Mouse (Mus musculus): ENCODE measurements around the gene Sertad4. TPM values are rescaled to one million over a fixed set of nuclear protein-coding genes. Genes with fewer than 3 reads are reported as not detected.

Sertad4 gene
- polyA plus RNA-seq, 1 experiment from 2014 or later: 3.9 TPM

- Histone ChIP-seq H3K4me1 (replicated peaks; ENCODE audit: control insufficient read depth, insufficient read depth, low read length) (no peaks in the 10 kb centered on the region), H3K27me3 (replicated peaks; ENCODE audit: control insufficient read depth, insufficient read depth, low read length) (no peaks in the 10 kb centered on the region), H3K27ac (ENCODE audit: low read depth, low read length) (no peak overlapping the region), H3K4me2 (no peak overlapping the region), H3K4me3 (ENCODE audit: low read depth, low read length) (no peak overlapping the region), H3K9ac (ENCODE audit: low read depth, low read length) (no peak overlapping the region), H3K9me3 (ENCODE audit: control insufficient read depth, low read length) (no peaks in the 10 kb centered on the region), H3K36me3 (ENCODE audit: control insufficient read depth, insufficient read depth, low read length) (no peaks in the 10 kb centered on the region)
- ATAC-seq (replicated peaks; ENCODE audit: low FRiP score) (no peak), DNase-seq (ENCODE audit: low spot score) (no peak)
- WGBS: 79% methylated on average over 4 of the region's 4 CpGs
Measured at GRCm38 (mm10) chr1:192880130-192880529, 24.6 kb upstream of the Sertad4 start.

GRCm38 (mm10) chr1:192879086-192879580 lies 23.6 kb upstream of the Sertad4 start:
- Histone ChIP-seq H3K9ac (ENCODE audit: low read depth, low read length) (no peak overlapping the region), H3K9me3 (ENCODE audit: control insufficient read depth, low read length) (no peaks in the 10 kb centered on the region), H3K36me3 (ENCODE audit: control insufficient read depth, insufficient read depth, low read length) (no peaks in the 10 kb centered on the region), H3K4me1 (replicated peaks; ENCODE audit: control insufficient read depth, insufficient read depth, low read length) (no peaks in the 10 kb centered on the region), H3K27me3 (replicated peaks; ENCODE audit: control insufficient read depth, insufficient read depth, low read length) (no peaks in the 10 kb centered on the region), H3K27ac (ENCODE audit: low read depth, low read length) (no peak overlapping the region), H3K4me3 (ENCODE audit: low read depth, low read length) (no peak overlapping the region), H3K4me2 (no peak overlapping the region)
- no peak for ATAC-seq (replicated peaks; ENCODE audit: low FRiP score)
- DNase-seq (ENCODE audit: low spot score): no peak
- WGBS: 79% methylated on average over 7 of the region's 7 CpGs

- Histone ChIP-seq H3K4me2 (no peak overlapping the region), H3K9ac (ENCODE audit: low read depth, low read length) (no peak overlapping the region), H3K4me3 (ENCODE audit: low read depth, low read length) (no peak overlapping the region), H3K27ac (ENCODE audit: low read depth, low read length) (no peak overlapping the region), H3K27me3 (replicated peaks; ENCODE audit: control insufficient read depth, insufficient read depth, low read length) (no peaks in the 10 kb centered on the region), H3K9me3 (ENCODE audit: control insufficient read depth, low read length) (no peaks in the 10 kb centered on the region), H3K36me3 (ENCODE audit: control insufficient read depth, insufficient read depth, low read length) (no peaks in the 10 kb centered on the region), H3K4me1 (replicated peaks; ENCODE audit: control insufficient read depth, insufficient read depth, low read length) (no peaks in the 10 kb centered on the region)
- WGBS: 65% methylated on average over 5 of the region's 5 CpGs
- no peak for DNase-seq (ENCODE audit: low spot score)
- no peak for ATAC-seq (replicated peaks; ENCODE audit: low FRiP score)
Measured at GRCm38 (mm10) chr1:192872841-192873240, 17.3 kb upstream of the Sertad4 start.

GRCm38 (mm10) chr1:192869761-192870160 lies 14.2 kb upstream of the Sertad4 start:
- 68% methylated on average over 1 of the region's 1 CpGs for WGBS
- ATAC-seq (replicated peaks; ENCODE audit: low FRiP score): no peak

GRCm38 (mm10) chr1:192864440-192864839 lies 8.9 kb upstream of the Sertad4 start:
- Histone ChIP-seq H3K27ac (ENCODE audit: low read depth, low read length) (no peak overlapping the region), H3K4me2 (no peak overlapping the region), H3K4me1 (replicated peaks; ENCODE audit: control insufficient read depth, insufficient read depth, low read length) (no peaks in the 10 kb centered on the region), H3K9ac (ENCODE audit: low read depth, low read length) (no peak overlapping the region), H3K27me3 (replicated peaks; ENCODE audit: control insufficient read depth, insufficient read depth, low read length) (no peaks in the 10 kb centered on the region), H3K4me3 (ENCODE audit: low read depth, low read length) (no peak overlapping the region), H3K36me3 (ENCODE audit: control insufficient read depth, insufficient read depth, low read length) (no peaks in the 10 kb centered on the region), H3K9me3 (ENCODE audit: control insufficient read depth, low read length) (no peaks in the 10 kb centered on the region)
- WGBS: 68% methylated on average over 3 of the region's 3 CpGs
- ATAC-seq (replicated peaks; ENCODE audit: low FRiP score) (no peak), DNase-seq (ENCODE audit: low spot score) (no peak)

More at GRCm38 (mm10) chr1:192869761-192870160, 14.2 kb upstream of the Sertad4 start:
- no peaks in the 10 kb centered on the region for H3K36me3 ChIP-seq (ENCODE audit: control insufficient read depth, insufficient read depth, low read length)
- no peak overlapping the region for H3K9ac ChIP-seq (ENCODE audit: low read depth, low read length)
- DNase-seq (ENCODE audit: low spot score): no peak
- H3K27ac ChIP-seq (ENCODE audit: low read depth, low read length): no peak overlapping the region
- H3K9me3 ChIP-seq (ENCODE audit: control insufficient read depth, low read length): no peaks in the 10 kb centered on the region
- no peak overlapping the region for H3K4me3 ChIP-seq (ENCODE audit: low read depth, low read length)
- no peak overlapping the region for H3K4me2 ChIP-seq
- H3K27me3 ChIP-seq (replicated peaks; ENCODE audit: control insufficient read depth, insufficient read depth, low read length): no peaks in the 10 kb centered on the region
- H3K4me1 ChIP-seq (replicated peaks; ENCODE audit: control insufficient read depth, insufficient read depth, low read length): no peaks in the 10 kb centered on the region

GRCm38 (mm10) chr1:192861305-192861960 lies 5.9 kb upstream of the Sertad4 start:
- peaks cover 23% of the 10 kb centered on the region for H3K27me3 ChIP-seq (replicated peaks; ENCODE audit: control insufficient read depth, insufficient read depth, low read length)
- no peaks in the 10 kb centered on the region for H3K4me1 ChIP-seq (replicated peaks; ENCODE audit: control insufficient read depth, insufficient read depth, low read length)
- no peaks in the 10 kb centered on the region for H3K36me3 ChIP-seq (ENCODE audit: control insufficient read depth, insufficient read depth, low read length)
- no peak overlapping the region for H3K4me3 ChIP-seq (ENCODE audit: low read depth, low read length)
- no peaks in the 10 kb centered on the region for H3K9me3 ChIP-seq (ENCODE audit: control insufficient read depth, low read length)
- 64% methylated on average over 5 of the region's 5 CpGs for WGBS
- H3K4me2 ChIP-seq: no peak overlapping the region
- ATAC-seq (replicated peaks; ENCODE audit: low FRiP score) (no peak), DNase-seq (ENCODE audit: low spot score) (no peak)
- H3K9ac ChIP-seq (ENCODE audit: low read depth, low read length): no peak overlapping the region
- no peak overlapping the region for H3K27ac ChIP-seq (ENCODE audit: low read depth, low read length)

GRCm38 (mm10) chr1:192860273-192860672 lies 4.7 kb upstream of the Sertad4 start:
- no peaks in the 10 kb centered on the region for H3K9me3 ChIP-seq (ENCODE audit: control insufficient read depth, low read length)
- H3K4me1 ChIP-seq (replicated peaks; ENCODE audit: control insufficient read depth, insufficient read depth, low read length): no peaks in the 10 kb centered on the region
- no peak overlapping the region for H3K4me2 ChIP-seq
- DNase-seq (ENCODE audit: low spot score): no peak
- H3K36me3 ChIP-seq (ENCODE audit: control insufficient read depth, insufficient read depth, low read length): no peaks in the 10 kb centered on the region
- H3K27ac ChIP-seq (ENCODE audit: low read depth, low read length): no peak overlapping the region
- no peak for ATAC-seq (replicated peaks; ENCODE audit: low FRiP score)
- H3K27me3 ChIP-seq (replicated peaks; ENCODE audit: control insufficient read depth, insufficient read depth, low read length): peaks cover 34% of the 10 kb centered on the region
- no peak overlapping the region for H3K4me3 ChIP-seq (ENCODE audit: low read depth, low read length)
- 64% methylated on average over 6 of the region's 6 CpGs for WGBS
- no peak overlapping the region for H3K9ac ChIP-seq (ENCODE audit: low read depth, low read length)

GRCm38 (mm10) chr1:192857582-192857981 lies 2.0 kb upstream of the Sertad4 start:
- H3K9me3 ChIP-seq (ENCODE audit: control insufficient read depth, low read length): no peaks in the 10 kb centered on the region
- DNase-seq (ENCODE audit: low spot score): no peak
- H3K9ac ChIP-seq (ENCODE audit: low read depth, low read length): no peak overlapping the region
- H3K4me1 ChIP-seq (replicated peaks; ENCODE audit: control insufficient read depth, insufficient read depth, low read length): no peaks in the 10 kb centered on the region; the same call in 1 of the 2 replicates
- H3K36me3 ChIP-seq (ENCODE audit: control insufficient read depth, insufficient read depth, low read length): no peaks in the 10 kb centered on the region
- peaks cover 61% of the 10 kb centered on the region for H3K27me3 ChIP-seq (replicated peaks; ENCODE audit: control insufficient read depth, insufficient read depth, low read length)
- no peak overlapping the region for H3K4me2 ChIP-seq
- 91% methylated on average over 5 of the region's 5 CpGs for WGBS
- H3K4me3 ChIP-seq (ENCODE audit: low read depth, low read length): no peak overlapping the region
- H3K27ac ChIP-seq (ENCODE audit: low read depth, low read length): no peak overlapping the region
- no peak for ATAC-seq (replicated peaks; ENCODE audit: low FRiP score)

GRCm38 (mm10) chr1:192856931-192857330 lies 1.4 kb upstream of the Sertad4 start:
- H3K4me3 ChIP-seq (ENCODE audit: low read depth, low read length): no peak overlapping the region
- no peak for DNase-seq (ENCODE audit: low spot score)
- no peak overlapping the region for H3K27ac ChIP-seq (ENCODE audit: low read depth, low read length)
- no peaks in the 10 kb centered on the region; the same call in 1 of the 2 replicates for H3K4me1 ChIP-seq (replicated peaks; ENCODE audit: control insufficient read depth, insufficient read depth, low read length)
- H3K36me3 ChIP-seq (ENCODE audit: control insufficient read depth, insufficient read depth, low read length): no peaks in the 10 kb centered on the region
- WGBS: 70% methylated on average over 6 of the region's 6 CpGs
- H3K9ac ChIP-seq (ENCODE audit: low read depth, low read length): no peak overlapping the region
- H3K4me2 ChIP-seq: no peak overlapping the region
- no peak for ATAC-seq (replicated peaks; ENCODE audit: low FRiP score)
- peaks cover 68% of the 10 kb centered on the region for H3K27me3 ChIP-seq (replicated peaks; ENCODE audit: control insufficient read depth, insufficient read depth, low read length)
- no peaks in the 10 kb centered on the region for H3K9me3 ChIP-seq (ENCODE audit: control insufficient read depth, low read length)

Measured in liver, embryonic 11.5 days (tissue).